Mouse (Mus musculus) midbrain, postnatal 0 days (tissue): ENCODE results near the gene Cd2bp2. TPM values are rescaled to one million over a fixed set of nuclear protein-coding genes. Genes with fewer than 3 reads are reported as not detected.
A peak's percentile ranks its signal among the peaks of the same experiment; 100 is the strongest.

Experiments
- ATAC-seq: fragments of 200-750 bp; cut with Nextera tagmentation; 2 replicates; pipeline ENCODE4 v1.8.0; 2017; ENCODE audit warnings: moderate number of reproducible peaks, mild to moderate bottlenecking, moderate TSS enrichment, moderate library complexity; ENCODE audit not compliant: low FRiP score
- DNase-seq: peaks from one replicate; pipeline ENCODE4 v3.0.0-alpha.2; 2015; ENCODE audit warnings: low spot score
- H3K27ac ChIP-seq: fragments of 300-500 bp; sonication (generic); 2 replicates; pipeline ENCODE4 v1.5.1; 2014; ENCODE audit warnings: low read depth, mild to moderate bottlenecking, low read length, mixed read lengths
- H3K27me3 ChIP-seq: fragments of 300-500 bp; sonication (generic); 2 replicates; pipeline ENCODE4 v1.6.1; 2014; ENCODE audit warnings: low read length, control low read depth, mixed read lengths; ENCODE audit not compliant: insufficient read depth
- H3K36me3 ChIP-seq: fragments of 300-500 bp; sonication (generic); 2 replicates; pipeline ENCODE4 v1.6.1; 2014; ENCODE audit warnings: low read length, control low read depth, mixed read lengths; ENCODE audit not compliant: insufficient read depth
- H3K4me1 ChIP-seq: fragments of 300-500 bp; sonication (generic); 2 replicates; pipeline ENCODE4 v1.6.1; 2014; ENCODE audit warnings: mild to moderate bottlenecking, control low read depth, antibody characterized with exemption, low read length, mixed read lengths; ENCODE audit not compliant: insufficient read depth
- H3K4me2 ChIP-seq: fragments of 300-500 bp; sonication (generic); 2 replicates; pipeline ENCODE4 v1.6.1; 2014; ENCODE audit warnings: low read depth, mild to moderate bottlenecking, low read length, mixed read lengths; ENCODE audit not compliant: poor library complexity, severe bottlenecking
- H3K4me3 ChIP-seq: fragments of 300-500 bp; sonication (generic); 2 replicates; pipeline ENCODE4 v1.5.1; 2014; ENCODE audit warnings: low read depth, mild to moderate bottlenecking, low read length, moderate library complexity
- H3K9ac ChIP-seq: fragments of 300-500 bp; sonication (generic); replicated peaks from 2 replicates; pipeline ENCODE4 v1.6.1; 2014; ENCODE audit warnings: mild to moderate bottlenecking, low read length, moderate library complexity, mixed read lengths; ENCODE audit not compliant: poor library complexity, severe bottlenecking
- H3K9me3 ChIP-seq: fragments of 300-500 bp; sonication (generic); 2 replicates; pipeline ENCODE4 v1.6.1; 2016; ENCODE audit warnings: low read length, control low read depth
- CTCF ChIP-seq: IDR thresholded peaks from 2 replicates; pipeline ENCODE4 v1.5.1; 2016; ENCODE audit warnings: antibody characterized with exemption, mild to moderate bottlenecking
- WGBS: fragments of 180-500 bp; shearing (Covaris S2); extraction: QIAGEN DNeasy Blood & Tissue Kit; methylation state at CpG from one replicate; pipeline ENCODE4 v1.1.7; 2014; 5-methylcytosine and 5-hydroxymethylcytosine counted together
- polyA plus RNA-seq: library from polyadenylated mRNA; unstranded; fragments of >200 nt; fragmentation: Nextera tagmentation; extraction: Ambion mirVana; gene quantifications from 2 replicates; pipeline ENCODE4 v1.2.1, GENCODE M21; 2015
- total RNA-seq: library from RNA; depleted of rRNA; stranded (reverse); fragments of >200 nt; gene quantifications from 2 replicates; pipeline ENCODE4 v1.2.3, GENCODE M21; 2014

Gene Cd2bp2
- total and polyA plus RNA-seq, 2 experiments from 2014 or later, result 64.8 to 85.7 TPM

DNA sequence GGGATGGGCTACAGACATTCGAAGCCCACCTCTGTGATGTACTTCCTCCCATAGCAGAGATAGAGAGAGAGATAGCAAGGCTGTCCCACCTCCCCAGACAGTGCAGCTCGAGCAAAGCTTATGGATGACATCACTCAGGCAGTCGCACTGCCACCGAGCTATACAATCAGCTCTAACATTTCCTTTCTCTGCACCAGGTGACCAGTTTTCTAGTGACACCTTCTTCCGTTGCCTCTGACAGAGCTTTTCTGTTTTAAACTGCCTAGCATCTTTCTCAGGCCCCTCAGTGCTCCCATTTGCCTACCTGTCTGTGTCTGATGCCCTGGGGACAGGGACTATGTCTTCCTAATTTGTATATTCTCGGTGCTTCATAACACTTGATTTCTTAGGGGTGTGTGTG lies 24.6 kb upstream of the Cd2bp2 start:
- H3K36me3 ChIP-seq, result no peaks in the 10 kb centered on the region
- H3K9ac ChIP-seq, result no peak overlapping the region
- no peaks in the 10 kb centered on the region for H3K4me1 ChIP-seq
- TF ChIP-seq CTCF, result no peak
- ATAC-seq (no peak), DNase-seq (no peak)
- H3K4me3 ChIP-seq, result no peak overlapping the region
- 85% methylated on average over 6 of the region's 6 CpGs for WGBS
- no peaks in the 10 kb centered on the region for H3K9me3 ChIP-seq
- no peaks in the 10 kb centered on the region for H3K27me3 ChIP-seq
- H3K4me2 ChIP-seq, result no peak overlapping the region
- no peak overlapping the region for H3K27ac ChIP-seq

DNA sequence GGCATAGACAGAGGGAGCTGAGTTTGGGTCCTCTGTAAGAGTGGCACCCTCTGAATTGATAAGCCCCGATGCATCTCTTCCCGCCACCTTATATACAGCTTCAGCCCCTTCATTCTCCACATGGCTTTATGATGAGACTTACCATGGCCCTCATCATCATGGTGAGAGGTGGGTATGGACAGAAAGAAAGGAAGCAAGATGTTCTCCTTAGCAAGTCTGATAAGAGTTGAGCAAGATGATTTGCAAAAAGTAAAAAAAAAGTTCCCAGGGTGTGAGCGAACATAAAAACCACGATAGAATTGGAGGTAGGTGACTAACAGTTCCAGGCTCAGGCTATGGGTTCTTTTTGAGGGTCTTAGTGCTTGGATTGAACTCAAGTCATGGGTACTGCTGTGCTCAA lies 22.8 kb upstream of the Cd2bp2 start:
- Histone ChIP-seq H3K27ac (no peak overlapping the region), H3K4me1 (no peaks in the 10 kb centered on the region), H3K36me3 (no peaks in the 10 kb centered on the region), H3K4me3 (no peak overlapping the region), H3K4me2 (no peak overlapping the region), H3K9ac (no peak overlapping the region), H3K27me3 (no peaks in the 10 kb centered on the region), H3K9me3 (no peaks in the 10 kb centered on the region)
- DNase-seq, result no peak
- WGBS, result 98% methylated on average over 4 of the region's 4 CpGs
- TF ChIP-seq CTCF, result no peak
- ATAC-seq, result no peak

DNA sequence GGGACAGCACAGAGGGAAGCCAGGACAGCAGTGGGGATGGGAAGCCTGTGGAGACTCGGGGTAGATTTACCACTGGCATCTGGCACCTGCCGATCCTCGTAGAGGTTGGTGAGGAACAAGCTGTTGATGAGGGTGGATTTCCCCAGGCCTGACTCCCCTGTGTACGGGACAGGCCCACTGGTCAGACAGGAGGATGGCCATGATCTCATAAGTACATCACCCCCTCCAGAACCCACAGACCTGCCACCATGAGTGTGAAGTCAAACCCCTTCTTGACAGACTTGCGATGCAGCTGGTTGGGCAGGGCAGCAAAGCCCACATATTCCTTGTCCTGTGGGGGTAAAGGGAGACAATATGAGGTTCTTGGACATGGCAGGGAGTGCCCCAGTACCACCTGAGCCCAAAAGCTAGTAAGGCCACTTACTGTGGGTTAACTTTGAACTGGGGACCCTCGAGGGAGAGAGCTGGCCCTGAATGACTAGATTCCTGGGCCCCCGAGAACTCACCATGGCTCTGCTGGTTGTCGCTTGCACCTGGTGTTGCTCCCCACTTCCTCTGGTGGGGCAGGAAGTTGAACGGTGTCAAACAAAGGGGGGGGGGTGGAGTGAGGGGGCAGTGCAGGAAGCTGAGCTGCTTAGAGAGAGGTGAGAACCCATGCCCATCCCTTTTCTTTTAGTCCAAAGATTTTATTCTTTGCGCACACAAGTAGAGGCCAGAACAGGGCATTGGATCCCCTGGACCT lies 22.2 kb upstream of the Cd2bp2 start:
- WGBS, result 80% methylated on average over 10 of the region's 10 CpGs
- H3K4me1 ChIP-seq, result no peaks in the 10 kb centered on the region
- H3K27me3 ChIP-seq, result no peaks in the 10 kb centered on the region
- H3K27ac ChIP-seq, result no peak overlapping the region
- no peak for DNase-seq
- no peak overlapping the region for H3K9ac ChIP-seq
- H3K4me3 ChIP-seq, result no peak overlapping the region
- no peaks in the 10 kb centered on the region for H3K36me3 ChIP-seq
- no peak overlapping the region for H3K4me2 ChIP-seq
- H3K9me3 ChIP-seq, result no peaks in the 10 kb centered on the region
- no peak for TF ChIP-seq CTCF
- ATAC-seq, result no peak

DNA sequence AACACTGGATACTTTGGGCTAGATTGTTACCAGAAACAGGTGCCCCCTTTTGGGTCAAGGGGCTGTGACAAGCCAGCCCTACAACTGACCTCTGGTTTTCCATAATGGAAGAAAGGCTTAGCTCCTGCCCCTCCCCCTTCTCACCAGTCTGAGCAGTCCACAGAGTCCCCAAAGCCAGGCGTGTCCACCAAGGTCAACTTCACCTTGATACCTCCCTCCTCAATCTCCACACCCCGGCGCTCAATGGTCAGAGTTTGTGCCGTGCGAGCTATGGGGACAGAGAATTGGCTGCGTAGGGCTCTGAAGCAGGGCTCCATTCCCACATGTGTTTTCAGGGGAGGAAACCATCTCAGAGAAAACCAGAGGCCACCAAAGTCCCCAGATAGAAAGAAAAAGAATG lies 21.6 kb upstream of the Cd2bp2 start:
- H3K27ac ChIP-seq, result no peak overlapping the region
- no peaks in the 10 kb centered on the region for H3K4me1 ChIP-seq
- no peak overlapping the region for H3K4me3 ChIP-seq
- DNase-seq (no peak), ATAC-seq (no peak)
- H3K4me2 ChIP-seq, result no peak overlapping the region
- WGBS, result 95% methylated on average over 6 of the region's 6 CpGs
- H3K27me3 ChIP-seq, result no peaks in the 10 kb centered on the region
- H3K9ac ChIP-seq, result no peak overlapping the region
- no peaks in the 10 kb centered on the region for H3K9me3 ChIP-seq
- H3K36me3 ChIP-seq, result no peaks in the 10 kb centered on the region
- no peak for TF ChIP-seq CTCF

DNA sequence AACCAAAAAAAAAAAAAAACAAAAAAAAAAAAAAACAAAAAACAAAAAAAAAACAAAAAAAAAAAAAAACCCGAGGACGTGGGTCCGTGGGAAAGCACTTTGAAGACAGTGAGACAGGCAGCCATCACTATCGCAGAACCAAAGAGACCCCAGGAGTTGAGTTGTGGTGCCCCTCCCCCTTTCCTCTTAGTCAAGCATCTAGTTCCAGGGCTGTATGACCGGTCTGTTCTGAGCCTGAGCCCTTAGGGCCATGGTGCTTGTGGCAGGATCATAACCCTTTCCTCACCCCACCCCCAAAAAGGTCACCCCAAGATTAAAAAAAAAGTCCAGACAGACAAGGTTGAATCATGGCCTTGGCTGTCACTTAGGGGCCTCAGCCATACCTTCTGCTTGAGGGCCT lies 20.5 kb upstream of the Cd2bp2 start:
- Histone ChIP-seq H3K4me1 (no peaks in the 10 kb centered on the region), H3K9me3 (no peaks in the 10 kb centered on the region), H3K9ac (no peak overlapping the region), H3K27me3 (no peaks in the 10 kb centered on the region), H3K36me3 (no peaks in the 10 kb centered on the region), H3K4me3 (no peak overlapping the region), H3K27ac (no peak overlapping the region), H3K4me2 (no peak overlapping the region)
- TF ChIP-seq CTCF, result no peak
- 98% methylated on average over 5 of the region's 5 CpGs for WGBS
- DNase-seq (no peak), ATAC-seq (no peak)

DNA sequence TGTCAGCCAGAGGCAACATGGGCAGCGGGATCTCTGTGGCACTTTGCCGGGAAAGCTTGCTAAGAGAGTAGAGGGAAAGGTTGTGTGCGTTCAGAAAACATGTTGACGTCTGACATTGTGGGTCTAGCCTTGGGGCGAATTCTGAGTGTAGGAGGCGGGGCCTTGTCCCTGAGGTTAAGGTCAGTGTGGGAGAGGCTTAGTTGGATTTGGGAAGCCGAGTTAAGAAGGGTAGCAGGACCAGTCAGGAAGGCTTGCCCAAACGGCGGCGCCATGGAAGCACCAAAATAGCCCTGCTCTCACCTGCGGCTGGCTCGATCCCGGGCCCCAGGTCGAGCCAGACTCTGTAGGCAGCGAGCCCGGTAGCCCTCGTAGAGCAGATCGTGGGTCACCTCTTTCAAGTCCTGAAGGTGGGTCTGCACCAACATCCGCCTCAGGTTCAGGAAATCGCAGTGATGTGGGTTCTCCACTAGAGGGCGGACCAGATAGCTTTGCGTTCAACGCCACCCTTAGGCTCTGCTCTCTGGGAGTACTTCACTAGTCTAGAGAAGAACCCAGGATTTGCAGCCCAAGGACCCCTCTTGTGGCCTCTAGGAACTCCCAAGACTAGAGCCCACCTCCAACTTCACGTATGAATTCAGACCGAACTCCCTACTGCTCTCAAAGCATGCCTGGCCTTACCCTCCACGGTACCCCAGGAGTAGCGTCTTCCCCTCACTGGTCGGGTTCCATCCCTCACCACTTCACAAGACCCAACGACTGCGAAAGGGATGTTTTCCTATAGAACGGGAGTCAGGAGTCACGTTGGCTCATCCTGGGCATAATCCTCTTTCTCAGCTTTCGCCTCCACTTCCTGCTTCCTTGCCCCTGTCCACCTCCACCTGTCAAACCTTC lies 19.4 kb upstream of the Cd2bp2 start:
- H3K4me2 ChIP-seq, result peak overlapping the region; percentile 44
- ATAC-seq, result no peak
- H3K36me3 ChIP-seq, result no peaks in the 10 kb centered on the region
- no peak overlapping the region for H3K9ac ChIP-seq
- DNase-seq, result peak; percentile 71
- peak overlapping the region; percentile 20; the same call in 1 of the 2 replicates for H3K4me3 ChIP-seq
- TF ChIP-seq CTCF, result peak; percentile 82
- WGBS, result 26% methylated on average over 33 of the region's 33 CpGs
- no peaks in the 10 kb centered on the region for H3K27me3 ChIP-seq
- H3K4me1 ChIP-seq, result no peaks in the 10 kb centered on the region
- no peaks in the 10 kb centered on the region for H3K9me3 ChIP-seq
- no peak overlapping the region for H3K27ac ChIP-seq
